Mouse (Mus musculus) neural tube, embryonic 15.5 days (tissue): ENCODE measurements around the gene Btbd35f22. TPM values are rescaled to one million over a fixed set of nuclear protein-coding genes. Genes with fewer than 3 reads are reported as not detected.
"Not testable (repeated sequence)": the region's sequence is repeated elsewhere in the genome, so short reads cannot be mapped to it uniquely, and the experiment has no call there.

Source experiments
- ATAC-seq: fragments of 200-750 bp; cut with Nextera tagmentation; 2 replicates; pipeline ENCODE4 v1.8.0; 2017; ENCODE audit warnings: mild to moderate bottlenecking, moderate TSS enrichment, moderate library complexity; ENCODE audit not compliant: low FRiP score
- H3K27ac ChIP-seq: fragments of 300-500 bp; sonication (generic); replicated peaks from 2 replicates; pipeline ENCODE4 v1.5.1; 2015; ENCODE audit warnings: mild to moderate bottlenecking, inconsistent platforms
- H3K27me3 ChIP-seq: fragments of 300-500 bp; sonication (generic); replicated peaks from 2 replicates; pipeline ENCODE4 v1.6.1; 2015; ENCODE audit warnings: inconsistent platforms
- H3K36me3 ChIP-seq: fragments of 300-500 bp; sonication (generic); 2 replicates; pipeline ENCODE4 v1.6.1; 2015; ENCODE audit warnings: inconsistent platforms
- H3K4me1 ChIP-seq: fragments of 300-500 bp; sonication (generic); 2 replicates; pipeline ENCODE4 v1.6.1; 2015; ENCODE audit warnings: inconsistent platforms
- H3K4me2 ChIP-seq: fragments of 300-500 bp; sonication (generic); 2 replicates; pipeline ENCODE4 v1.6.1; 2015; ENCODE audit warnings: inconsistent platforms, mild to moderate bottlenecking, moderate library complexity
- H3K4me3 ChIP-seq: fragments of 300-500 bp; sonication (generic); replicated peaks from 2 replicates; pipeline ENCODE4 v1.5.1; 2015; ENCODE audit warnings: mild to moderate bottlenecking, inconsistent platforms
- H3K9ac ChIP-seq: fragments of 300-500 bp; sonication (generic); replicated peaks from 2 replicates; pipeline ENCODE4 v1.6.1; 2015; ENCODE audit warnings: mild to moderate bottlenecking, inconsistent platforms
- H3K9me3 ChIP-seq: fragments of 300-500 bp; sonication (generic); replicated peaks from 2 replicates; pipeline ENCODE4 v1.6.1; 2016; ENCODE audit warnings: inconsistent platforms
- WGBS: fragments of 180-500 bp; shearing (Covaris S2); methylation state at CpG from one replicate; pipeline ENCODE4 v1.1.7; 2015; ENCODE audit warnings: mixed read lengths; 5-methylcytosine and 5-hydroxymethylcytosine counted together
- polyA plus RNA-seq: library from polyadenylated mRNA; unstranded; fragments of >200 nt; fragmentation: Nextera tagmentation; extraction: Ambion mirVana; gene quantifications from 2 replicates; pipeline ENCODE4 v1.2.1, GENCODE M21; 2015

Gene Btbd35f22
- polyA plus RNA-seq: not detected in 2 replicates

DNA sequence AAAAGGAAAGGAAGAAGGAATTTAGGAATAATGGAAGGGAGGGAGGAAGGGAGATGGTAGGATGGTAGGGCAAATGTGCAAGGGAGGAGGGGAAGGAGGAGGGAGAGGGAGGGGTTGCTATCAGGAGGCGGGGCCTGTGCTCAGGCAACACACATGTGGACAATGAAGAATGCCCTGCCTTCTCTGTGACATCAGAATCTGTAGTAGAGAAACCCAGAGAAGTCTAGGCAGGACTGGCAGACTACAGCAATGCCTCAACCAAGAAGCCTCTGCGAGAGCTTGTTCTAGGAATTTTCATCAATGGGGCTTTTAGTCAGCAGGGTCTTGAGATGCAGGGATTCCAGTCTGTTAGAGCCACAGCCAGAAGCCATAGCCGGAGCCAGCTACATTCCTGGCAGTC, at the start of gene Btbd35f22:
Gene Btbd35f22 (plus strand): TSS at position 301 of the 400 bp plus-strand sequence.
- ATAC-seq, H3K36me3 ChIP-seq, H3K9ac ChIP-seq, H3K9me3 ChIP-seq, H3K4me3 ChIP-seq, H3K27ac ChIP-seq, H3K4me2 ChIP-seq, H3K27me3 ChIP-seq, H3K4me1 ChIP-seq: not testable (repeated sequence)
- WGBS: no CpG with 5 or more reads among the region's 3 CpGs

Other genes starting within 250 kb of the Btbd35f22 start
- not detected in 2 replicates for gene Gm21637, start 85.8 kb upstream of the Btbd35f22 start, polyA plus RNA-seq
- gene Btbd35f2, start 230.6 kb downstream of the Btbd35f22 start, polyA plus RNA-seq: not detected in 2 replicates